Mouse (Mus musculus) liver, adult 2 months (tissue): ENCODE data around the gene Ifnlr1.

ENCODE experiments used
- CTCF ChIP-seq: fragments of 200-500 bp; IDR thresholded peaks from 2 replicates; pipeline ENCODE4 v1.5.1; 2011; ENCODE audit warnings: low read depth, low read length, control low read depth
- POLR2A ChIP-seq: fragments of 200-500 bp; IDR thresholded peaks from 2 replicates; pipeline ENCODE4 v1.6.1; 2011; ENCODE audit warnings: low read length, control low read depth; ENCODE audit not compliant: insufficient read depth; ENCODE audit errors: extremely low read depth

- no peak for TF ChIP-seq CTCF
- no peak for TF ChIP-seq POLR2A
These were observed 57.4 kb downstream of the Ifnlr1 start for GRCm38 (mm10) chr4:135743520-135743919.
